Mouse (Mus musculus) lung, embryonic 14.5 days (tissue): ENCODE measurements at regions not wholly inside any gene's neighbourhood (a gene's known extent, or its start where the extent isn't known, plus 50 kb on each side); places are given as distances from the start of the nearest gene placed in this dataset.

Source experiments
- ATAC-seq: fragments of 200-750 bp; cut with Nextera tagmentation; 2 replicates; pipeline ENCODE4 v1.8.0; 2017; ENCODE audit warnings: mild to moderate bottlenecking, moderate TSS enrichment, moderate library complexity; ENCODE audit not compliant: insufficient read depth
- DNase-seq: peaks from one replicate; pipeline ENCODE4 v3.0.0-alpha.2; 2015
- H3K27ac ChIP-seq: fragments of 300-500 bp; sonication (generic); 2 replicates; pipeline ENCODE4 v1.5.1; 2014; ENCODE audit warnings: low read depth, mild to moderate bottlenecking, moderate library complexity
- H3K27me3 ChIP-seq: fragments of 300-500 bp; sonication (generic); 2 replicates; pipeline ENCODE4 v1.6.1; 2014; ENCODE audit warnings: low read length, control low read depth; ENCODE audit not compliant: insufficient read depth
- H3K36me3 ChIP-seq: fragments of 300-500 bp; sonication (generic); 2 replicates; pipeline ENCODE4 v1.6.1; 2014; ENCODE audit warnings: control low read depth; ENCODE audit not compliant: insufficient read depth
- H3K4me1 ChIP-seq: fragments of 300-500 bp; sonication (generic); 2 replicates; pipeline ENCODE4 v1.6.1; 2014; ENCODE audit warnings: antibody characterized with exemption, control low read depth; ENCODE audit not compliant: insufficient read depth
- H3K4me2 ChIP-seq: fragments of 300-500 bp; sonication (generic); 2 replicates; pipeline ENCODE4 v1.6.1; 2014; ENCODE audit warnings: mild to moderate bottlenecking
- H3K4me3 ChIP-seq: fragments of 300-500 bp; sonication (generic); 2 replicates; pipeline ENCODE4 v1.5.1; 2014; ENCODE audit warnings: low read depth, low read length
- H3K9ac ChIP-seq: fragments of 300-500 bp; sonication (generic); 2 replicates; pipeline ENCODE4 v1.6.1; 2014
- H3K9me3 ChIP-seq: fragments of 300-500 bp; sonication (generic); 2 replicates; pipeline ENCODE4 v1.6.1; 2016; ENCODE audit warnings: low read depth, low read length, control low read depth
- CTCF ChIP-seq: IDR thresholded peaks from 2 replicates; pipeline ENCODE4 v1.5.1; 2016; ENCODE audit warnings: antibody characterized with exemption, low read depth
- WGBS: fragments of 180-500 bp; shearing (Covaris S2); extraction: QIAGEN DNeasy Blood & Tissue Kit; methylation state at CpG from one replicate; pipeline ENCODE4 v1.1.7; 2014; 5-methylcytosine and 5-hydroxymethylcytosine counted together

DNA sequence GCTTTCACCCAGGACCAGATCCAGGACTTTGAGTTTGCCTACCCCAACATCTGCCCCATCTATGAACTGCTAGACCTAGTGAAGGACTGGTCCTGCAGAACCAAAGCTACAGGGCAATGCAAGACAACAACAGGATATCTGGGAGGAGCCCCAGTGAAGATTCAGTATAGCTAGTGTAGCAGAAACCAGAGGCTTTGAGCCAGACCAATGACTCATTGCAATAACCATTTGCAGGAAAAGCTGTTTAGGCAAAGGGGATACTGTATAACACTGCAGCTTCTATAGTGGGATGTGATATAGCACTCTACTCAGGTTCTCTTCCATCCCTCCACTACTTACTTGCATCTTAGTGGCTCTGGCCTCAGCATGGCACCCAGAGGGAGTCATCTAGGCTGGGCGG lies 123.8 kb upstream of the Egln3 start:
- no peak overlapping the region for H3K27ac ChIP-seq
- no peak for TF ChIP-seq CTCF
- no peaks in the 10 kb centered on the region for H3K27me3 ChIP-seq
- WGBS, result 76% methylated on average over 1 of the region's 1 CpGs
- no peak overlapping the region for H3K4me3 ChIP-seq
- H3K4me2 ChIP-seq, result no peak overlapping the region
- no peaks in the 10 kb centered on the region for H3K9me3 ChIP-seq
- H3K4me1 ChIP-seq, result no peaks in the 10 kb centered on the region
- DNase-seq (no peak), ATAC-seq (no peak)
- H3K36me3 ChIP-seq, result no peaks in the 10 kb centered on the region
- no peak overlapping the region for H3K9ac ChIP-seq

DNA sequence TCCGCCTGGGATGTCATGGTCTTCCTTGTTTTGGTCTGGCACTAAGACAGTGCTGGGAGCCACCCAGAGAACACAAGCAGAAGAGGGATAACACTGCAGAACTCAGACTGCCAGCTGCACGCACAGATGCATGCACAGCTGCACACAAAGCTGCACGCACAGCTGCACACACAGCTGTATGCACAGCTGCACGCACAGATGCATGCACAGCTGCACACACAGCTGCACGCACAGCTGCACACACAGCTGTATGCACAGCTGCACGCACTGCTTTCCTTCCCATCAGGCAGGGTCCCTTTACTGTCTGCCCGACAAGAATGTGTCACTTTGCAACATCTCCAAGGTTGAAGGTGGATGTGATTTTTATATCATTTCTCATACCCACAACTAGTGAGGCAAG lies 122.9 kb upstream of the Egln3 start:
- no peak for TF ChIP-seq CTCF
- no peak for DNase-seq
- Histone ChIP-seq H3K27ac (no peak overlapping the region), H3K4me1 (no peaks in the 10 kb centered on the region), H3K4me2 (no peak overlapping the region), H3K9me3 (no peaks in the 10 kb centered on the region), H3K27me3 (no peaks in the 10 kb centered on the region), H3K36me3 (no peaks in the 10 kb centered on the region), H3K4me3 (no peak overlapping the region), H3K9ac (no peak overlapping the region)
- ATAC-seq, result no peak
- WGBS, result 75% methylated on average over 7 of the region's 7 CpGs

DNA sequence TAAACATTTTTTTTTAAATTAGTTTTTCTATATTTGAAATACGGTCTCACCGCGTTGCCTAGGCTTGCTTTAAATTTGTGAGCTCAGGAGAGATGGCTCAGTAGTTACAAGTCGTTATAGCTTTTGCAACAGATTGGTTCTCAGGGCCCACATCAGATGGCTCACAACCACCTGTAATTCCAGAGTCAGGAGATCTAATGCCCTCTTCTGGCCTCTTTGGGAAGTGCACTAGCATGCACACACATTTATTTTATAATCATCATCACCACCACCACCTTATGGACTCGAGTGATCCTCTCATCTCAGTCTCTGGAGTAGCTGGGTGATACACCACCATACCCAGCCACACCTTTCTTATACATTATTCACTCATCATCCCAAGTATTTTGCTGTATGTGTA lies 116.9 kb upstream of the Egln3 start:
- 91% methylated on average over 5 of the region's 5 CpGs for WGBS
- H3K9me3 ChIP-seq, result no peaks in the 10 kb centered on the region
- H3K4me2 ChIP-seq, result no peak overlapping the region
- H3K4me1 ChIP-seq, result peaks cover 2% of the 10 kb centered on the region; the same call in 1 of the 2 replicates
- DNase-seq, result no peak
- no peak overlapping the region for H3K4me3 ChIP-seq
- no peak overlapping the region for H3K9ac ChIP-seq
- peaks cover 4% of the 10 kb centered on the region; the same call in 1 of the 2 replicates for H3K27me3 ChIP-seq
- no peak overlapping the region for H3K27ac ChIP-seq
- ATAC-seq, result no peak
- TF ChIP-seq CTCF, result peak; percentile 19; the same call in 1 of the 2 replicates
- no peaks in the 10 kb centered on the region for H3K36me3 ChIP-seq

DNA sequence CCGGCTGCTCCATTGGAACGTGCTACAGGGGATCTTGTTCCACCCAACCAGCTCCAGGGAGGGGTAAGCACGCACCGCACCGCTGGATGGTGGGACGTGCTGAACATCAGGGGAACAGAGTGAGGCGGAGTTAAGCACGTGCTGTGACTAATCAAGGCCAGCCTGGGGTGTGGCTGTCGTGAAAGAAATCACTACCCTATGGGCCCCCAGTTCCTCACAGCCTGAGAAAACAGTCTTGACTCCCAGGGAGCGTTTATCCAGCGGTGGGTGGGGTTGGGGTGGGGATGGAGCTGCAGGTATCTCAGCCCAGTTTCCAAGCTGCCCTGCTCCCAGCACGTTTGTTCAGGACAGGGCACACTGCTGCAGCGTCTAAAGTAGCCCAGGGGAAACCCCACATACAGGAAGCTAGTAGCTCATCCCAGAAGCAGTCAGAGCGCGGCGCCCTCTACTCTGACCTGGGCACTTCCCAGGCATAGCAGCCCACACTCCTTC lies 113.4 kb upstream of the Egln3 start:
- Histone ChIP-seq H3K9me3 (no peaks in the 10 kb centered on the region), H3K4me1 (peaks cover 9% of the 10 kb centered on the region), H3K27me3 (peaks cover 6% of the 10 kb centered on the region; the same call in 1 of the 2 replicates), H3K9ac (no peak overlapping the region), H3K36me3 (no peaks in the 10 kb centered on the region), H3K27ac (no peak overlapping the region), H3K4me2 (peak overlapping the region; percentile 53), H3K4me3 (no peak overlapping the region; the same call in 1 of the 2 replicates)
- 2% methylated on average over 16 of the region's 16 CpGs for WGBS
- TF ChIP-seq CTCF, result no peak
- ATAC-seq, result peak; percentile 70
- DNase-seq, result peak; percentile 65

DNA sequence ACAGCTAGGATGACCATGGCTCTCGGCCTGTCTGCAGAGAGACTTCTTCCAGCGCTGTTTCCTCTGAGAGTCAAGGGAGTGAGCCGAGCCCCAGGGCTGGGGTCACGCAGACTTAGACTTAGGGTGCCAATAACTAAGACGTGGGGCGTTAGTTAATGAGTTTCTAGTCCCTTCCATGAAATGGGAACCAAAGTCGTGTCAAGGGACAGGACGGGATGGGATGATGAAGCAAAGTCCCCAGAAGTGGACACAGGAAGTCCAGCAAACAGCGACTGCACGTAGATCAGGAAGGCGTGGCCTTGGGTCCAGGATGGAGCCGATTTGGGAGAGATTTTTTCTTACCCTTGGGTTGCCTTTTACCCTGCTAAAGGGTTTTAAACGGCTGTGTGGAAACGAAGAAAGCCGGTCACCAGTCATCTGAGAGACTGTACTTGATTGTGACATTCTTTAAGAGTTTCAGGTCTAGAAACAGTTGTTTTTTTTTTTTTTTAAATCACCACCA lies 112.5 kb upstream of the Egln3 start:
- 53% methylated on average over 15 of the region's 15 CpGs for WGBS
- no peak for DNase-seq
- peaks cover 9% of the 10 kb centered on the region for H3K4me1 ChIP-seq
- ATAC-seq, result no peak
- no peak overlapping the region for H3K9ac ChIP-seq
- H3K9me3 ChIP-seq, result no peaks in the 10 kb centered on the region
- H3K36me3 ChIP-seq, result no peaks in the 10 kb centered on the region
- H3K4me2 ChIP-seq, result no peak overlapping the region
- no peak for TF ChIP-seq CTCF
- peaks cover 6% of the 10 kb centered on the region; the same call in 1 of the 2 replicates for H3K27me3 ChIP-seq
- no peak overlapping the region for H3K4me3 ChIP-seq
- no peak overlapping the region for H3K27ac ChIP-seq

DNA sequence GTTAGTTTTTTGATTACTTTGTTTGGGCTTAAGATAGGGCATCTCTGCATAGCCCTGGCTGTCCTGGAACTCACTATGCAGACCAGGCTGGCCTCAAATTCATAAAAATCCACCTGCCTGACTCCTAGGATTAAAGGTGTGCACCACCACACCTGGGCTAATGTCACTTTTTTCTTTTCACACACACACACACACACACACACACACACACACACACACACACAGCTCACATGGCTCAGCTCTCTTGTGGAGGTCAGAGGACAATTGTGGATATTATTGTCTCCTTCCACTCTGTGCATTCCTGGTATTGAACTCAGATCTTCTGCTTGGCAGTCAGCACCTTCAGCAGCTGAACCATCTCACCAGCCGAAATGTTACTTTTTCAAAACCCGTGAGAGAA lies 110.5 kb upstream of the Egln3 start:
- 58% methylated on average over 2 of the region's 2 CpGs for WGBS
- Histone ChIP-seq H3K9ac (no peak overlapping the region), H3K9me3 (no peaks in the 10 kb centered on the region), H3K36me3 (no peaks in the 10 kb centered on the region), H3K4me3 (no peak overlapping the region), H3K27ac (no peak overlapping the region), H3K27me3 (peaks cover 6% of the 10 kb centered on the region; the same call in 1 of the 2 replicates), H3K4me2 (no peak overlapping the region), H3K4me1 (peaks cover 9% of the 10 kb centered on the region)
- no peak for TF ChIP-seq CTCF
- ATAC-seq (no peak), DNase-seq (no peak)

DNA sequence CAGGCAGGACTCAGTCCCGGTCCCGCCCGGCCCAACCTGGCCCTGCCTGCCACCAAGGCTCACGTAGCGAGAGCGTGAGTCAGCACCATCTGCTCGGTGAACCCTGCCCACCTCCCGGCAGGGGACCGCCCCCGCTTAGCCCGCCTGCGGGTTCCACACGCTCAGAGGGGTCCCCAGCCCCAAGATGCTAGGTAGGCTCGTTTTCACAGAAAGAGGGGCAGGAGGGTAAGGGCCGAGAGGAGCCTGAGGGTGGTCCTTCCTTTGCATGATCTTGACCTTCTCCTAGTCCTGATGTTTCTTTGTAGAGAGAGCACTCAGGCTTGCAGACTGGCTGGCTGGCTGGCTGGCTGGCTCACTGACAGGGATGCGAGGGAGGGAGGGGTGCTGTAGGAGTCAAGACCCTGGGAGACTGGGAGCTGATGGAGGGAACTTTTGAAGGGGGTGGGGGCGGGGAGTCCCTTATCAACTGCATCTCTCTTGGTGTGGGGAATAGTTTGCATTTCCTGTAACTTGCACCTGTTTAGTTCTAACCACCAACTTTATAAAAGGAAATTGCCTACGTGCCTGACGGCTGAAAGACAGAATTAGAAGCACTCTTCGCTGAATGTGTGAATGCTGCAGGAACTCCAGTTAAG lies 109.7 kb upstream of the Egln3 start:
- TF ChIP-seq CTCF, result no peak
- peak overlapping the region; percentile 68 for H3K4me2 ChIP-seq
- peak; percentile 52 for DNase-seq
- H3K9ac ChIP-seq, result peak overlapping the region; percentile 44
- no peaks in the 10 kb centered on the region for H3K9me3 ChIP-seq
- H3K27ac ChIP-seq, result no peak overlapping the region
- peak overlapping the region; percentile 28 for H3K4me3 ChIP-seq
- no peaks in the 10 kb centered on the region for H3K36me3 ChIP-seq
- ATAC-seq, result peak; percentile 80
- WGBS, result 1% methylated on average over 20 of the region's 20 CpGs
- H3K27me3 ChIP-seq, result peaks cover 6% of the 10 kb centered on the region; the same call in 1 of the 2 replicates
- peaks cover 9% of the 10 kb centered on the region for H3K4me1 ChIP-seq
